Mouse (Mus musculus): ENCODE results near the gene Pip4k2a. TPM values are rescaled to one million over a fixed set of nuclear protein-coding genes. Genes with fewer than 3 reads are reported as not detected.

Gene Pip4k2a
- polyA plus RNA-seq, 1 experiment from 2014 or later, result 14.2 TPM

GRCm38 (mm10) chr2:18915372-18916041, 82.4 kb downstream of the Pip4k2a start:
- Histone ChIP-seq H3K9ac (no peak overlapping the region), H3K27me3 (ENCODE audit: control insufficient read depth, insufficient read depth, low read length) (no peaks in the 10 kb centered on the region), H3K9me3 (ENCODE audit: control insufficient read depth, low read length) (no peaks in the 10 kb centered on the region), H3K27ac (no peak overlapping the region), H3K4me2 (replicated peaks) (no peak overlapping the region), H3K36me3 (replicated peaks; ENCODE audit: control insufficient read depth, insufficient read depth) (no peaks in the 10 kb centered on the region), H3K4me3 (replicated peaks; ENCODE audit: low read length) (no peak overlapping the region), H3K4me1 (replicated peaks; ENCODE audit: control insufficient read depth, insufficient read depth, low read length) (no peaks in the 10 kb centered on the region; the same call in 1 of the 2 replicates)
- no peak for ATAC-seq (ENCODE audit: low FRiP score)
- 78% methylated on average over 9 of the region's 9 CpGs for WGBS
- DNase-seq (ENCODE audit: low spot score), result no peak

GRCm38 (mm10) chr2:18914750-18915149, 83.2 kb downstream of the Pip4k2a start:
- no peak overlapping the region for H3K4me3 ChIP-seq (replicated peaks; ENCODE audit: low read length)
- DNase-seq (ENCODE audit: low spot score), result no peak
- no peaks in the 10 kb centered on the region for H3K9me3 ChIP-seq (ENCODE audit: control insufficient read depth, low read length)
- no peak overlapping the region for H3K9ac ChIP-seq
- ATAC-seq (ENCODE audit: low FRiP score), result no peak
- H3K4me2 ChIP-seq (replicated peaks), result no peak overlapping the region
- no peak overlapping the region for H3K27ac ChIP-seq
- H3K36me3 ChIP-seq (replicated peaks; ENCODE audit: control insufficient read depth, insufficient read depth), result no peaks in the 10 kb centered on the region
- H3K4me1 ChIP-seq (replicated peaks; ENCODE audit: control insufficient read depth, insufficient read depth, low read length), result no peaks in the 10 kb centered on the region; the same call in 1 of the 2 replicates
- WGBS, result 84% methylated on average over 2 of the region's 2 CpGs
- H3K27me3 ChIP-seq (ENCODE audit: control insufficient read depth, insufficient read depth, low read length), result no peaks in the 10 kb centered on the region

- ATAC-seq (ENCODE audit: low FRiP score) (no peak), DNase-seq (ENCODE audit: low spot score) (no peak)
Observed at GRCm38 (mm10) chr2:18913642-18914041, 84.3 kb downstream of the Pip4k2a start.

GRCm38 (mm10) chr2:18911251-18911934, 86.5 kb downstream of the Pip4k2a start:
- Histone ChIP-seq H3K27me3 (ENCODE audit: control insufficient read depth, insufficient read depth, low read length) (no peaks in the 10 kb centered on the region), H3K27ac (no peak overlapping the region), H3K9ac (no peak overlapping the region), H3K4me2 (replicated peaks) (no peak overlapping the region), H3K4me1 (replicated peaks; ENCODE audit: control insufficient read depth, insufficient read depth, low read length) (no peaks in the 10 kb centered on the region), H3K4me3 (replicated peaks; ENCODE audit: low read length) (no peak overlapping the region), H3K9me3 (ENCODE audit: control insufficient read depth, low read length) (no peaks in the 10 kb centered on the region), H3K36me3 (replicated peaks; ENCODE audit: control insufficient read depth, insufficient read depth) (no peaks in the 10 kb centered on the region)
- ATAC-seq (ENCODE audit: low FRiP score), result no peak
- 94% methylated on average over 6 of the region's 6 CpGs for WGBS
- no peak for DNase-seq (ENCODE audit: low spot score)

More at GRCm38 (mm10) chr2:18913642-18914041, 84.3 kb downstream of the Pip4k2a start:
- no peaks in the 10 kb centered on the region for H3K36me3 ChIP-seq (replicated peaks; ENCODE audit: control insufficient read depth, insufficient read depth)
- no peak overlapping the region for H3K9ac ChIP-seq
- no peak overlapping the region for H3K27ac ChIP-seq
- H3K9me3 ChIP-seq (ENCODE audit: control insufficient read depth, low read length), result no peaks in the 10 kb centered on the region
- H3K4me2 ChIP-seq (replicated peaks), result no peak overlapping the region
- H3K27me3 ChIP-seq (ENCODE audit: control insufficient read depth, insufficient read depth, low read length), result no peaks in the 10 kb centered on the region
- H3K4me1 ChIP-seq (replicated peaks; ENCODE audit: control insufficient read depth, insufficient read depth, low read length), result no peaks in the 10 kb centered on the region; the same call in 1 of the 2 replicates
- H3K4me3 ChIP-seq (replicated peaks; ENCODE audit: low read length), result no peak overlapping the region
- 86% methylated on average over 3 of the region's 3 CpGs for WGBS

GRCm38 (mm10) chr2:18910209-18910608, 87.7 kb downstream of the Pip4k2a start:
- WGBS, result 81% methylated on average over 6 of the region's 6 CpGs
- Histone ChIP-seq H3K36me3 (replicated peaks; ENCODE audit: control insufficient read depth, insufficient read depth) (no peaks in the 10 kb centered on the region), H3K27ac (no peak overlapping the region), H3K9me3 (ENCODE audit: control insufficient read depth, low read length) (no peaks in the 10 kb centered on the region), H3K4me1 (replicated peaks; ENCODE audit: control insufficient read depth, insufficient read depth, low read length) (no peaks in the 10 kb centered on the region), H3K9ac (no peak overlapping the region), H3K27me3 (ENCODE audit: control insufficient read depth, insufficient read depth, low read length) (no peaks in the 10 kb centered on the region), H3K4me3 (replicated peaks; ENCODE audit: low read length) (no peak overlapping the region), H3K4me2 (replicated peaks) (no peak overlapping the region)
- DNase-seq (ENCODE audit: low spot score) (no peak), ATAC-seq (ENCODE audit: low FRiP score) (no peak)

GRCm38 (mm10) chr2:18909713-18910112, 88.2 kb downstream of the Pip4k2a start:
- DNase-seq (ENCODE audit: low spot score) (no peak), ATAC-seq (ENCODE audit: low FRiP score) (no peak)
- Histone ChIP-seq H3K9me3 (ENCODE audit: control insufficient read depth, low read length) (no peaks in the 10 kb centered on the region), H3K4me3 (replicated peaks; ENCODE audit: low read length) (no peak overlapping the region), H3K36me3 (replicated peaks; ENCODE audit: control insufficient read depth, insufficient read depth) (no peaks in the 10 kb centered on the region), H3K27me3 (ENCODE audit: control insufficient read depth, insufficient read depth, low read length) (no peaks in the 10 kb centered on the region), H3K27ac (no peak overlapping the region), H3K9ac (no peak overlapping the region), H3K4me1 (replicated peaks; ENCODE audit: control insufficient read depth, insufficient read depth, low read length) (no peaks in the 10 kb centered on the region), H3K4me2 (replicated peaks) (no peak overlapping the region)
- WGBS, result 78% methylated on average over 6 of the region's 6 CpGs

- WGBS, result 69% methylated on average over 8 of the region's 8 CpGs
- H3K4me3 ChIP-seq (replicated peaks; ENCODE audit: low read length), result no peak overlapping the region
- no peak; the same call in 1 of the 2 replicates for ATAC-seq (ENCODE audit: low FRiP score)
- no peaks in the 10 kb centered on the region for H3K36me3 ChIP-seq (replicated peaks; ENCODE audit: control insufficient read depth, insufficient read depth)
- DNase-seq (ENCODE audit: low spot score), result no peak
- no peaks in the 10 kb centered on the region for H3K27me3 ChIP-seq (ENCODE audit: control insufficient read depth, insufficient read depth, low read length)
- no peak overlapping the region for H3K9ac ChIP-seq
- no peak overlapping the region for H3K4me2 ChIP-seq (replicated peaks)
- H3K4me1 ChIP-seq (replicated peaks; ENCODE audit: control insufficient read depth, insufficient read depth, low read length), result no peaks in the 10 kb centered on the region
- no peak overlapping the region for H3K27ac ChIP-seq
- H3K9me3 ChIP-seq (ENCODE audit: control insufficient read depth, low read length), result no peaks in the 10 kb centered on the region
Observed at GRCm38 (mm10) chr2:18907269-18907668, 90.7 kb downstream of the Pip4k2a start.

- ATAC-seq (ENCODE audit: low FRiP score) (peak; percentile 90), DNase-seq (ENCODE audit: low spot score) (no peak)
- 29% methylated on average over 2 of the region's 2 CpGs for WGBS
- no peaks in the 10 kb centered on the region for H3K9me3 ChIP-seq (ENCODE audit: control insufficient read depth, low read length)
- H3K9ac ChIP-seq, result no peak overlapping the region
- no peaks in the 10 kb centered on the region for H3K27me3 ChIP-seq (ENCODE audit: control insufficient read depth, insufficient read depth, low read length)
- H3K4me2 ChIP-seq (replicated peaks), result no peak overlapping the region
- H3K36me3 ChIP-seq (replicated peaks; ENCODE audit: control insufficient read depth, insufficient read depth), result no peaks in the 10 kb centered on the region
- no peak overlapping the region for H3K4me3 ChIP-seq (replicated peaks; ENCODE audit: low read length)
- H3K27ac ChIP-seq, result no peak overlapping the region
- H3K4me1 ChIP-seq (replicated peaks; ENCODE audit: control insufficient read depth, insufficient read depth, low read length), result no peaks in the 10 kb centered on the region
Observed at GRCm38 (mm10) chr2:18906421-18907084, 91.4 kb downstream of the Pip4k2a start.

- DNase-seq (ENCODE audit: low spot score) (no peak), ATAC-seq (ENCODE audit: low FRiP score) (no peak)
- 89% methylated on average over 9 of the region's 9 CpGs for WGBS
- no peak overlapping the region for H3K4me2 ChIP-seq (replicated peaks)
- no peak overlapping the region for H3K27ac ChIP-seq
- no peak overlapping the region for H3K9ac ChIP-seq
- no peaks in the 10 kb centered on the region for H3K9me3 ChIP-seq (ENCODE audit: control insufficient read depth, low read length)
- H3K27me3 ChIP-seq (ENCODE audit: control insufficient read depth, insufficient read depth, low read length), result no peaks in the 10 kb centered on the region
- H3K4me3 ChIP-seq (replicated peaks; ENCODE audit: low read length), result no peak overlapping the region
- no peaks in the 10 kb centered on the region for H3K36me3 ChIP-seq (replicated peaks; ENCODE audit: control insufficient read depth, insufficient read depth)
- no peaks in the 10 kb centered on the region for H3K4me1 ChIP-seq (replicated peaks; ENCODE audit: control insufficient read depth, insufficient read depth, low read length)
Observed at GRCm38 (mm10) chr2:18903301-18904068, 94.4 kb downstream of the Pip4k2a start.
